Mouse (Mus musculus) left cerebral cortex, adult 11 months (tissue): ENCODE results near the gene Tead4.
"Not testable (repeated sequence)": the region's sequence is repeated elsewhere in the genome, so short reads cannot be mapped to it uniquely, and the experiment has no call there.

Experiments used
- DNase-seq: peaks from one replicate; pipeline ENCODE4 v3.0.0; 2022; ENCODE audit warnings: low spot score

The Tead4 gene

GRCm38 (mm10) chr6:128237102-128237763 is 63.4 kb downstream of the Tead4 start:
- DNase-seq, result no peak

- DNase-seq, result no peak
Observed at GRCm38 (mm10) chr6:128236581-128236980, 64.0 kb downstream of the Tead4 start.

GRCm38 (mm10) chr6:128234206-128234605 is 66.4 kb downstream of the Tead4 start:
- peak; percentile 18 for DNase-seq

- no peak for DNase-seq
Observed at GRCm38 (mm10) chr6:128232216-128232615, 68.4 kb downstream of the Tead4 start.

GRCm38 (mm10) chr6:128231741-128232140 is 68.9 kb downstream of the Tead4 start:
- no peak for DNase-seq

- no peak for DNase-seq
Observed at GRCm38 (mm10) chr6:128227438-128228017, 73.1 kb downstream of the Tead4 start.

GRCm38 (mm10) chr6:128226941-128227340 is 73.7 kb downstream of the Tead4 start:
- no peak for DNase-seq

- DNase-seq, result no peak
Observed at GRCm38 (mm10) chr6:128225846-128226176, 74.8 kb downstream of the Tead4 start.

- DNase-seq, result no peak
Observed at GRCm38 (mm10) chr6:128225009-128225845, 75.4 kb downstream of the Tead4 start.

- no peak for DNase-seq
Observed at GRCm38 (mm10) chr6:128223159-128223558, 77.5 kb downstream of the Tead4 start.

GRCm38 (mm10) chr6:128215004-128215403 is 85.6 kb downstream of the Tead4 start:
- DNase-seq, result not testable (repeated sequence)

GRCm38 (mm10) chr6:128209199-128209598 is 91.4 kb downstream of the Tead4 start:
- not testable (repeated sequence) for DNase-seq

GRCm38 (mm10) chr6:128208491-128209170 is 92.0 kb downstream of the Tead4 start:
- no peak for DNase-seq

- DNase-seq, result no peak
Observed at GRCm38 (mm10) chr6:128203557-128203956, 97.1 kb downstream of the Tead4 start.

- DNase-seq, result peak; percentile 70
Observed at GRCm38 (mm10) chr6:128200847-128201640, 99.6 kb downstream of the Tead4 start.

GRCm38 (mm10) chr6:128200116-128200846 is 100.3 kb downstream of the Tead4 start:
- peak; percentile 97 for DNase-seq

GRCm38 (mm10) chr6:128183521-128183920 is 117.1 kb downstream of the Tead4 start:
- no peak for DNase-seq

GRCm38 (mm10) chr6:128181176-128181575 is 119.4 kb downstream of the Tead4 start:
- no peak for DNase-seq

GRCm38 (mm10) chr6:128179651-128180050 is 121.0 kb downstream of the Tead4 start:
- no peak for DNase-seq

- no peak for DNase-seq
Observed at GRCm38 (mm10) chr6:128179247-128179646, 121.4 kb downstream of the Tead4 start.

- no peak for DNase-seq
Observed at GRCm38 (mm10) chr6:128178681-128179080, 121.9 kb downstream of the Tead4 start.
